Mouse (Mus musculus) myocyte (in vitro differentiated cells): ENCODE results near the gene Herc3. TPM values are rescaled to one million over a fixed set of nuclear protein-coding genes. Genes with fewer than 3 reads are reported as not detected.

Experiments
- H3K27me3 ChIP-seq: one replicate; pipeline ENCODE4 v1.6.1; 2011; ENCODE audit not compliant: control insufficient read depth, insufficient read depth, insufficient read length
- H3K36me3 ChIP-seq: one replicate; pipeline ENCODE4 v1.6.1; 2011; ENCODE audit not compliant: control insufficient read depth, insufficient read depth
- H3K4me2 ChIP-seq: one replicate; pipeline ENCODE4 v1.6.1; 2011; ENCODE audit warnings: low read depth, control low read depth
- H3K4me3 ChIP-seq: one replicate; pipeline ENCODE4 v1.5.1; 2011; ENCODE audit warnings: mild to moderate bottlenecking, control low read depth, moderate library complexity
- H3K79me2 ChIP-seq: one replicate; pipeline ENCODE4 v1.6.1; 2011; ENCODE audit not compliant: control insufficient read depth, insufficient read depth
- H3ac ChIP-seq: one replicate; pipeline ENCODE4 v1.6.1; 2011; ENCODE audit not compliant: control insufficient read depth, insufficient read length
- CEBPB ChIP-seq: IDR thresholded peaks from 2 replicates; pipeline ENCODE4 v1.6.1; 2011; ENCODE audit warnings: mild to moderate bottlenecking, moderate library complexity; ENCODE audit not compliant: poor library complexity, insufficient read depth, severe bottlenecking
- E2F4 ChIP-seq: IDR thresholded peaks from one replicate; pipeline ENCODE4 v1.6.1; 2011; ENCODE audit warnings: mild to moderate bottlenecking, control low read depth, moderate library complexity; ENCODE audit not compliant: insufficient read depth
- MAX ChIP-seq: IDR thresholded peaks from one replicate; pipeline ENCODE4 v1.6.1; 2011; ENCODE audit warnings: low read depth, mild to moderate bottlenecking, control low read depth
- MYOD1 ChIP-seq, 3 experiments: IDR thresholded peaks; one replicate each; pipeline ENCODE4 v1.6.1; 2011; ENCODE audit warnings: control low read depth in 2 of 3, low read depth in 2 of 3, mild to moderate bottlenecking in 2 of 3, moderate library complexity in 1 of 3; ENCODE audit not compliant: insufficient read length in 2 of 3, control insufficient read depth in 1 of 3
- MYOG ChIP-seq, 3 experiments: IDR thresholded peaks; one replicate each; pipeline ENCODE4 v1.6.1; 2011; ENCODE audit warnings: control low read depth in 2 of 3, low read depth in 2 of 3, mild to moderate bottlenecking in 2 of 3; ENCODE audit not compliant: insufficient read length in 2 of 3, control insufficient read depth in 1 of 3, insufficient read depth in 1 of 3
- POLR2A ChIP-seq: IDR thresholded peaks from one replicate; pipeline ENCODE4 v1.6.1; 2011; ENCODE audit warnings: low read depth, mild to moderate bottlenecking, control low read depth, moderate library complexity; ENCODE audit not compliant: insufficient read length
- POLR2AphosphoS2 ChIP-seq: IDR thresholded peaks from one replicate; pipeline ENCODE4 v1.6.1; 2011; ENCODE audit warnings: low read depth, control low read depth; ENCODE audit not compliant: insufficient read length
- REST ChIP-seq: IDR thresholded peaks from one replicate; pipeline ENCODE4 v1.6.1; 2011; ENCODE audit warnings: mild to moderate bottlenecking, control low read depth, moderate library complexity; ENCODE audit not compliant: insufficient read depth, insufficient read length
- SRF ChIP-seq: IDR thresholded peaks from one replicate; pipeline ENCODE4 v1.6.1; 2011; ENCODE audit warnings: low read depth; ENCODE audit not compliant: control insufficient read depth, insufficient read length
- TCF12 ChIP-seq: IDR thresholded peaks from one replicate; pipeline ENCODE4 v1.6.1; 2011; ENCODE audit warnings: mild to moderate bottlenecking, control low read depth; ENCODE audit not compliant: poor library complexity, insufficient read depth, severe bottlenecking
- TCF3 ChIP-seq: IDR thresholded peaks from one replicate; pipeline ENCODE4 v1.6.1; 2011; ENCODE audit warnings: low read depth, control low read depth; ENCODE audit not compliant: insufficient read length
- USF1 ChIP-seq: IDR thresholded peaks from one replicate; pipeline ENCODE4 v1.6.1; 2011; ENCODE audit warnings: low read depth, mild to moderate bottlenecking, control low read depth, moderate library complexity
- polyA plus RNA-seq: library from polyadenylated mRNA; unstranded; fragments of >200 nt; fragmentation: generic; extraction: Trizol; gene quantifications from one replicate; pipeline ENCODE4 v1.2.1, GENCODE M21; 2012; ENCODE audit warnings: missing spikeins

Gene Herc3
- polyA plus RNA-seq, 1 experiment, result 4.5 TPM

- no peaks in the 10 kb centered on the region for H3K36me3 ChIP-seq
- H3K4me3 ChIP-seq, result no peak overlapping the region
- no peak overlapping the region for H3ac ChIP-seq
- H3K79me2 ChIP-seq, result no peaks in the 10 kb centered on the region
- no peaks in the 10 kb centered on the region for H3K27me3 ChIP-seq
- H3K4me2 ChIP-seq, result no peak overlapping the region
- TF ChIP-seq POLR2AphosphoS2 (no peak), TCF12 (no peak), MYOD1 (IDR thresholded peaks at IDR 0.05; ENCODE audit: control insufficient read depth in 1 of 3, insufficient read length in 2 of 3, low read depth in 2 of 3) (no peak), TCF3 (no peak), E2F4 (no peak), POLR2A (no peak), REST (no peak)
Measured at GRCm38 (mm10) chr6:58835591-58835990, 4.3 kb downstream of the Herc3 start.

GRCm38 (mm10) chr6:58836476-58836875 is 5.2 kb downstream of the Herc3 start:
- Histone ChIP-seq H3K79me2 (no peaks in the 10 kb centered on the region), H3ac (no peak overlapping the region), H3K36me3 (no peaks in the 10 kb centered on the region), H3K27me3 (no peaks in the 10 kb centered on the region), H3K4me2 (no peak overlapping the region), H3K4me3 (no peak overlapping the region)
- TF ChIP-seq CEBPB (peak; percentile 80), TCF3 (no peak)

GRCm38 (mm10) chr6:58837917-58838316 is 6.7 kb downstream of the Herc3 start:
- Histone ChIP-seq H3ac (no peak overlapping the region), H3K36me3 (no peaks in the 10 kb centered on the region), H3K79me2 (no peaks in the 10 kb centered on the region), H3K4me2 (no peak overlapping the region), H3K4me3 (no peak overlapping the region), H3K27me3 (no peaks in the 10 kb centered on the region)
- no peak for TF ChIP-seq MAX
- TF ChIP-seq CEBPB, result no peak
- no peak for TF ChIP-seq REST
- no peak for TF ChIP-seq SRF
- TF ChIP-seq MYOG (IDR thresholded peaks at IDR 0.05; ENCODE audit: control insufficient read depth in 1 of 3, insufficient read depth in 1 of 3, insufficient read length in 2 of 3, low read depth in 2 of 3), result no peak
- no peak for TF ChIP-seq TCF12
- no peak for TF ChIP-seq MYOD1 (IDR thresholded peaks at IDR 0.05; ENCODE audit: control insufficient read depth in 1 of 3, insufficient read length in 2 of 3, low read depth in 2 of 3)
- no peak for TF ChIP-seq POLR2AphosphoS2
- no peak for TF ChIP-seq E2F4
- TF ChIP-seq USF1, result no peak
- TF ChIP-seq POLR2A, result no peak
- no peak for TF ChIP-seq TCF3

GRCm38 (mm10) chr6:58841208-58841607 is 9.9 kb downstream of the Herc3 start:
- Histone ChIP-seq H3K36me3 (no peaks in the 10 kb centered on the region), H3K4me3 (no peak overlapping the region), H3ac (no peak overlapping the region), H3K4me2 (peak overlapping the region; percentile 41), H3K27me3 (no peaks in the 10 kb centered on the region), H3K79me2 (no peaks in the 10 kb centered on the region)
- no peak for TF ChIP-seq TCF12
- TF ChIP-seq MYOG (IDR thresholded peaks at IDR 0.05; ENCODE audit: control insufficient read depth in 1 of 3, insufficient read depth in 1 of 3, insufficient read length in 2 of 3, low read depth in 2 of 3), result no peak
- no peak for TF ChIP-seq POLR2AphosphoS2
- no peak for TF ChIP-seq MAX
- no peak for TF ChIP-seq POLR2A

- no peaks in the 10 kb centered on the region for H3K27me3 ChIP-seq
- H3K4me2 ChIP-seq, result no peak overlapping the region
- no peaks in the 10 kb centered on the region for H3K79me2 ChIP-seq
- no peaks in the 10 kb centered on the region for H3K36me3 ChIP-seq
- no peak for TF ChIP-seq REST
- no peak for TF ChIP-seq TCF3
- TF ChIP-seq MYOG (IDR thresholded peaks at IDR 0.05; ENCODE audit: control insufficient read depth in 1 of 3, insufficient read depth in 1 of 3, insufficient read length in 2 of 3, low read depth in 2 of 3), result no peak
- no peak for TF ChIP-seq POLR2AphosphoS2
- no peak for TF ChIP-seq USF1
- no peak for TF ChIP-seq E2F4
- no peak for TF ChIP-seq POLR2A
- TF ChIP-seq MYOD1 (IDR thresholded peaks at IDR 0.05; ENCODE audit: control insufficient read depth in 1 of 3, insufficient read length in 2 of 3, low read depth in 2 of 3), result no peak
- TF ChIP-seq CEBPB, result no peak
- TF ChIP-seq SRF, result no peak
- TF ChIP-seq MAX, result no peak
- TF ChIP-seq TCF12, result no peak
- no peak overlapping the region for H3K4me3 ChIP-seq
- no peak overlapping the region for H3ac ChIP-seq
Measured at GRCm38 (mm10) chr6:58842186-58842585, 10.9 kb downstream of the Herc3 start.

- H3ac ChIP-seq, result no peak overlapping the region
- TF ChIP-seq MAX, result no peak
- no peak for TF ChIP-seq SRF
- no peak for TF ChIP-seq TCF3
- TF ChIP-seq REST, result no peak
- TF ChIP-seq TCF12, result no peak
- no peak for TF ChIP-seq MYOD1 (IDR thresholded peaks at IDR 0.05; ENCODE audit: control insufficient read depth in 1 of 3, insufficient read length in 2 of 3, low read depth in 2 of 3)
- TF ChIP-seq E2F4, result no peak
- no peaks in the 10 kb centered on the region for H3K79me2 ChIP-seq
Measured at GRCm38 (mm10) chr6:58843580-58843979, 12.3 kb downstream of the Herc3 start.

More at GRCm38 (mm10) chr6:58843580-58843979, 12.3 kb downstream of the Herc3 start:
- H3K4me2 ChIP-seq, result no peak overlapping the region
- H3K27me3 ChIP-seq, result no peaks in the 10 kb centered on the region
- no peaks in the 10 kb centered on the region for H3K36me3 ChIP-seq
- no peak overlapping the region for H3K4me3 ChIP-seq
